Mouse (Mus musculus): ENCODE data around the gene Nbea.

The Nbea gene

DNA sequence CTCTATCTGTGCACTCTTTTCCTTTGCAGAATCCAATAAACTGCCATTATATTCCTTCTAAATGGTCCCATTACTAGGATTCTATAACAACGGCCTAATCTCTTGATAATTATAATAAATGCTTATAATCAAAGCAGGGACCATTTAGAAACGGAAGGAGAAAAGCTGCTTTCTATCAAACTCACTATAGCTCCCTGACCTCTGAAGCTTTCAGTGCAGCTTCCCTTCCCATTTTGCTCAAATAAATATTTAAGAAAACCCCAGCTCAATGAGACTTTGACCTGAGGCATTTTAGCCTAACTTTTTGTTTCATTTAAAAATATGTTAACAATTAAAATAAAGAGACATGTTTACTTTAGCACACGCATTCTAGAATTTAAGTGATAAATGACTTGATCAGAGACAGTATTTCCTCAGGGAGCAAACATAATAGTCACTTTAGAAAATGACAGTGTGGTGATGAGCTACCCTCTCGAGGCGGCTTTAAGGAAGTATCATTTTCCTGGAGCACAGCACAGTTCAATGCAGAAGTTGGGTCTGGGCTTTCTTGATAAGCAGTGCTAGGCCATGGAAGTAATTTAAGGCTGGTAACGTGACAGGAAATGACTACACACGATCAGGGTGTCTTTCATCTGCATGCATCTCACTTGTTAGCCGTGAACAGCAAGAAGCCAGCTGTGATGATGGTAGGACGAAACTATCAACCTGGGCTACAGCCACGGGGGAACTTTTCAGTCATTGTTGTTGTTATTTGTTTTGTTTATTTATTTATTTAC lies 354.8 kb downstream of the Nbea start:
- DNase-seq (ENCODE audit: low read depth), result no peak

GRCm38 (mm10) chr3:55824864-55825263 lies 358.6 kb downstream of the Nbea start:
- DNase-seq (ENCODE audit: low read depth), result no peak

DNA sequence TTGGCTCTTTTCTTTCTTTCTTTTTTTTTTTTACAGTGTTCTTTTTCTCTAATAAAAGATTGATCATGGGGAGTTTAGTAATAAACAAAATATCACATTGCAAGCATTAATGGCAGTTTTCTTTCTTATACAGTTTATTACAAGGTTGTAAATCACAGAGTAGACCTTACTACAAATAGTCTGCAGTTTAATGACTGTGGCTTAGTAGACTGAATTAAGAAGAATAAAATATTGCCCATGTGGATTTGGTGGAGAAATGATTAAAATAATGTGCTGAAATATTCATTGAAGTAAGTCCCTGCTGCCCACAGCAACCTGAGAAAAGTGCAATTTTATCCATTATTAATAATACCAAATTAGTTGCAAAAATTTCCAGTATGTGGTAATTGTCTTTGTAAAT lies 363.9 kb downstream of the Nbea start:
- no peak for DNase-seq (ENCODE audit: low read depth)

DNA sequence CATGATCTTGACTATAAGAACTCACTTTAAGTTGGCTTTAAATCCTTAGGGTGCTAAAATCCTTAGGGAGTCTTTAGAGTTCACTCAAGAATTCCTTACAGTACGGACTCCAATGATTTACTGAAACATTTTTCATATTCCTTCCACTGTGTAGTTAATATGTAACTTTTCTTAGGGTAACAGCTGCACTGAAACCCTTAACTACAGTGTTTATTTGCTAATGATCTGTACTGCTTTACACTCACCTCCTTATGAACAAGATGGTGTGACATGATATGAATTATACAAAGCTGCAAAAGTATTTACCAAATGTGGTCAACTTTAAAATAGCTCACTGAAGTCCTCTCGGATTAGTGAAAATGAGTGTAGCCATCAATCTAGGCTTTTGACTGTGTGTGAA lies 365.4 kb downstream of the Nbea start:
- DNase-seq (ENCODE audit: low read depth), result no peak

DNA sequence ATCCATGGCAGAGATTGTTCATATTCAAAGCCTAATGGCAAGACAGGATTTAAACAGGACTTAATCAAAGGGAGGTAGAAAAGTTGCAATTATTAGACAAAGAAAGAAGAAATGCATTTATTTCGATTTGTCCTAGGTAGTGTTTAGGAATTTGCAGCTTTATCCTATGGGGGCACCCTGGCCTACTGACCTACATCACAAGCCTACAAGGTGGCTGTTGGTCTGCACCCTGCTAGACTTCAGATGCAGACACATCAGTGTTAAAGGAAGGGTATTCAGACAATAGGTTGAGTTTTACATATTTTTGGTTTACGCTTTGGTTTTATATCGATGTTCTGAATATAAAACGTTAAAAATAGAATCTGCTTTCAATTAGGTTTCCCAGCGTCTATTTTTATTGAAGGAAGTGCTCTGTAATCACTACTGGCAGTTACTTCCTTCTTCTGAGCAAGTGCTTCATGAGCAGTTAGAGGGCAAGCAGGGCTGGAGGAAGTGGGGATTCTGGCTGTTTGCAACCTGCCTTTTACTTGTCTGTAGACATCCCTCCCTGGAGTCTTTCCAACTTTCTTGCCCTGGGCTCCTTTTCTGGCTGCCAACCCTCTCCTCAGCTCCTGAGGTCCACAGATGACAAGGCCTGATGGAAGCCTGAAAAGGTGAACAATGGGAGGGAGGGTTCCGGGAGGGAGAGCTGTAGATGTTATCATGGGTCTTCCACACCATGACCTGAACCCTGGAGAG lies 366.7 kb downstream of the Nbea start:
- DNase-seq (ENCODE audit: low read depth), result no peak

DNA sequence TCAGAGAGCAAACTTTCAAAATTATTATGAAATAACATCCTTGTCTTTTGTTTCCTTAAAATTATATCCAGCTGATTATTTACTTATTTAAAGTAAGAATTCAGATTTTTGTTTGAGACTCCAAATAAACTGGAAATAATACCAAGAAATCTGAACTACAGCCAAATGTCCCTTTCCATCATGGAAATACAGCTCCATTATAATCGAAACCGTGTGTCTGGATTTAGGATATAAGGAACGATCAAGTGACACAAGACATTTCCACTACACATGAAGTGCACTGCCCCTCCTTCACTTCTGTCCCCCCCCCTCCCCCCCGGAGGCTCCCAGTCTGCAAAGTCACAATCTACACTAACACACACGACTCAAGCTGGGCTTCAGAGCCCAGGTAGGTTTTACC lies 367.4 kb downstream of the Nbea start:
- no peak for DNase-seq (ENCODE audit: low read depth)

GRCm38 (mm10) chr3:55814993-55815625 lies 368.4 kb downstream of the Nbea start:
- DNase-seq (ENCODE audit: low read depth), result no peak

- no peak for DNase-seq (ENCODE audit: low read depth)
These were observed 388.7 kb downstream of the Nbea start for GRCm38 (mm10) chr3:55794768-55795167.

DNA sequence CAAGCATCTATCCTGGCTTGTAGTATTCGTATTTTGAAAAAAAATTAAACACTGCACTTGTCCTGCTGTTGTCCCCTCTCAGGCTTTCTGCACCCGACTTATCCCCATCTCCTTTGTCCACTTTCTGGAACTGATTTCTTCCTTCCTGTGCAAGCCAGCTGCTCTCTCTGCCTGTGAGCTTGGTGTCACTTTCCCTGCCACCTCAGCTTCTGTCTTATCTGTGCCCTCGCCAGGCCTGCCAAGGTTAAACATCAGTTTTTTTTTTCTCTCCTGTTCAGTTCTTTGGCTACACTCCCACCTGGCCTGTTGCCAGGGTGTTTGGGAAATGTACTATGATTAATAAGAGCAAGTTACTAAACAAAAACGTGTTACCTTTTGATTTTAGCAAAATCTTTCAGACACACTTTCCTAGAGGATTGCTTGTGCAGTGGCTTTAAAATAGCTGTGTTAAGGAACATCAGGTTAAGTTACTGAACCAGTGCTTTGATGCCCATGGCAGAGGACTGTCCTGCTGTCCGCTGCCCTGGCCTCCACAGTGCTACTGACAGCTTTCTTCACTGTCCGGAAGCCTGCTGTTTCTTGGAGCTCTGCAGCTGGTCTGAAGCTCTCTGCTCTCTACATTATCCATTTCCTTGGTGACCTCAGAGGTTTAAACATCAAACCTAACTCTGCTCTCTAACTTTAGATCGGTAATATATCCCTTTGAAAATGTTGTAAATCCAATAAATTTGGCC lies 389.5 kb downstream of the Nbea start:
- DNase-seq (ENCODE audit: low read depth), result no peak

DNA sequence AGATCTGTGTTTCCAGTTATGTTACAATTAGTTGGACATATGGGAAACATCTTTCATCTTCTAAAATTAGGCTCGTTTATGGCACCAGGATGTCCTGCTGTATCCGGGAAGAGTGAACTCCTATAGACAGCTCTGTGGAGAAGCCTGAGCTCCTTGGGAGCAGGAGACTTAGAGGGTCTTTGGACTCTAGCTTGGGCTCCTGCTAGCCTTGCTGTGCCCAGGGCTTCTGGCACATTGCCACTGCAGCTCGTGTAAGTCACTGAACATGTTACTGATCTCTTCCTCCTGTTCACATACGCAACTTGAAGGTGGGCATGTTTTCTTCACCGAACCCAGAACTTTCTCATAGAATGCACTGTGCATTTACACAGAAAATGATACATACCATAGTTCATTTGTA lies 391.2 kb downstream of the Nbea start:
- DNase-seq (ENCODE audit: low read depth), result no peak

DNA sequence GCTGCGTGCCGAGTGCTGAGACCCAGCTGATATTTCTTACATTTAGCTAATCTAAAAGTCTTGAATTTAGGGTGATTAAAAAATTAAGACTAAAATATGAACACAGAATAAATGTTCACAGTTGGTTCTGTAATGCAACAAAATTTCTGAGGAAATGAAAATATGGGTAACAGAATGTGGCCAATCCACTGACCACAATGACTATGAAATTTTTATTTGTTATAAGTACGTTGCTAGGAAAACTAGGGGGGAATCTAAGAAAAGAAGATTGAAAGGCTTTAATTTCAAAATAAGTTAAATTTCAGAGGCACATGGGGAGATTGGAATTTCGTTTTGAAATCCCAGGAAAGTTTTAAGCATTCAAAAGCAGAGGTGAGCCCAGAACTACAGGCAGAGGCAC lies 392.9 kb downstream of the Nbea start:
- no peak for DNase-seq (ENCODE audit: low read depth)

- no peak for DNase-seq (ENCODE audit: low read depth)
These were observed 393.6 kb downstream of the Nbea start for GRCm38 (mm10) chr3:55789856-55790255.

DNA sequence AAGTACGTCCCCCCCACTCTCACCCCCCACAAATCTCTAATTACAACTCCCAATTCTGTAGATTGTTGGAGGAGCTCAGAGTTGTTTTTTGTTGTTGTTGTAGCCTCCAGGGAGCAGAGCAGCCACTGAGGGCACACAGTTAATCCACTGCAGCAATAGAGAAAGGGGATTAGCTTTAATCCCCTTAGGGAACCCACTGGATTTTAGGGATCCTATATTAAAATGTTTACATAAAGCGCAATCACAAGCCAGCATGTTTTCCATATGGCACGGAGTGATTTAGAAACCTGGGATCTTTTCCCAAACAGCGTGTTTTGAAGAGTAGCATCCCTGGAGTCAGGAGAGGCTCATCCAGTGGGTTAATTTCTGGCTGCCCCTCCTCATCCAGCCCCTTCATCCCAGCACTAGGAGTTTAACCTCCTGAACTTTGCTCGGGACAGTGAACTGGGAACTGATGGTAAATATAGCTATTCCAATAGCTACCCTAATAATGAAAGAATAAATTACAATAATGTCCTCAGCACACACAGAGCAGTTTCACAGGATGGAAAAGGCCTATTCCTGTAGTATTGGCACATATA lies 394.8 kb downstream of the Nbea start:
- DNase-seq (ENCODE audit: low read depth), result no peak

DNA sequence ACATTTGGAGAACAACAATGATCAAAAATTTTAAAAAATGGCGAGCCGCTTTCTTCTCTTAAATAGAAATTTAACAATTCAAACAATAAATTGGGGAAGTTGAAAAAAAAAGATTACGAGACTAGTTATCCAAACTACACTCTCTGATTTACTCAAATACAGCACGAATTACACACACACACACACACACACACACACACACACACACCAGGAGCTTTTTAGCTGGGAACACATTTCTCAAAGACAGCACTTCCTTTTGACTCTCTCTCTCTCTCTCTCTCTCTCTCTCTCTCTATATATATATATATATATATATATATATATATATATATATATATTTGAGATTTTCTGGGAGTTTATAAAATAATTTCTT lies 395.3 kb downstream of the Nbea start:
- DNase-seq (ENCODE audit: low read depth), result no peak

- no peak for DNase-seq (ENCODE audit: low read depth)
These were observed 395.9 kb downstream of the Nbea start for GRCm38 (mm10) chr3:55787487-55788213.

DNA sequence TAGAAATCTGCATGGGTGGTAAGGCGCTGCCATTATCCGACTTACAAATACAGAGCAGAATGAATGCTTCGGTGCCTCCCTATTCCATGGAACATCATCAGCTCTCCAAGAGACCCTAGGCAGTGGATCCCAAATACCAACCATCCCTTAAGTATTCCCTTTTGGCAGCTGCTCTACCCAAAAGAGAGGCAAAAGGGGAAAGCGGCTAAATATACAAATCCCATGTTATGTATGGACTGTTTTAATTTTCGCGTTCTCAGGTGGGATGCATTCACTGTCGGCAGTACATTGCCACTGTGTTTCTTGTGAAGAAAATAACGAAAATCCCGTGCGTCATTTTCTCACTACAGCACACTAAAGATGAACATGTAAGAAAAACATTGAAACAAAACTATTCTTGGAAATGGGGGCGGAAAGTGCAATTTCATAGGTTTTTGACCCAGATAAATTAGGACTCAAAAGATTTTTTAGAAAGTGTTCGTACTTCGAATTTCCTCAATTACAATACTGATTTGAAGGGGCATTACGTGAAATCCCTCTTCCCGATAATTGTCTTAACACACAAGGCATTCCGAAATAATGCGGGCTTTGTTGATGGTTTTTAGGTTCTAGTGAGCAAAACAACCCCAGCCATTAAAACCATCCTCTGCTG lies 396.5 kb downstream of the Nbea start:
- DNase-seq (ENCODE audit: low read depth), result no peak

DNA sequence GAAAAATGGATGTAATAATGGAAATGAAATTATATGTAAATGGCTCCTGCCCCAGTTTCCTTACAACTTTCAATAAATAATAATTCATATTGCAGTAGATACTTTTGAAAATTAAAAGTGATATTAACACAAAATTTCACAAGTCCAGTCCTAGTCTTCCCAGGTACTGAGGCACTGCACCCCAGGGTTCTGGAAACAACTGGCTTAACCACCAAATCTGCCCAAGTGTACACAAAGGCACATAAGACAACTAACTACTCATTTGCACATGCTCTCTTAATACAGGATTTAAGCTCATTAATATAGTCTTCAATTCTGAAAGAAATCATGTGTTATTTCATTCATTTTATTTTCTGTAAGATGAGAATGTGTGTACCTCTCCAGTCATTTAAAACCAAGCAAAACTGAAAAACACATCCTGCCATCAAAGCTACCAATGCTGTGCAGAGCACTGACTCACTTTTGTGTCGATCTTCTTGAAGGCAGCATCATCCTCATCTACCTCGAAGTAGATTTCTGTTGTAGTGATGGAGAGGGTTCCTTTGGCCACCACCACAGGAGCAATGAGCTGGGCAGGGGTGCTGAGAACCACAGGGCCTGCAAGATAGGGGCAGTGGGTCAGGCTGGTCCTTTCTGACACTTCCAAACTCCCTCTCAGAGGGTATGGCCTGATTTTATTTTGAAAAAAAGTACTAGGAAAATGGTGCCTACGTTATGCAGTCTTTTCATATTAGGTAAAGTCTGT lies 397.3 kb downstream of the Nbea start:
- DNase-seq (ENCODE audit: low read depth), result no peak

DNA sequence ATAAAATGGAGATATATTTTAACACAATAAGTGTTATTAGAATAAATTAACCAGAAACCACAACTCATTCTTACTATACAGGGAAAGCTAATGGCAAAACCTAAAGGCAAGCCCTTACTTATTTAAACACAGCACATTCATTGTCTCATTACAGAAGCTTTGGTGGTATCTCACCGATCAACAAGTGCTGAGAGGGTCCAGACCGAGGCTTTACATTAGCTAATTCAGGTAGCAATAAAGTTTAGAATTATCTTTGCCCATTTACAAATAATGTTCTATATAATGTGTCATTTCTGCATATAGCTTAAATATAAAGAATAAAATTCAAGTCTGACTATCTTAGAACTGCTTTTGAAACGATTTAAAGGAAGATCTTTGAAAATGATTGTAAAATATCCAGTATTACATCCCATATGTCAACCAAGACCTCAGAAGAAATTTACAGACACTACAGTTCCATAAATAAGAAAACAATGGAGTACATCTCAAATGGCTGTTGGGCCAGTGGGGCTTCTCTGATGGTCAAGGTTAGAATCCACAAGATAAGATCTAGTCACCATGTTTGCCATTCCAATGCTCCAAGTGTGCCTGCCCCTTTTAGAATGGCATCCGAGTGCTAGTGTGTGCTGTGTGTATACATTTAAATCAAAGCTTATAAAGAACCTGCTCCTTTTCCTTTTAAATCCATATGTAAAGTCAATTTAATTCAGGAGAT lies 398.1 kb downstream of the Nbea start:
- DNase-seq (ENCODE audit: low read depth), result no peak

DNA sequence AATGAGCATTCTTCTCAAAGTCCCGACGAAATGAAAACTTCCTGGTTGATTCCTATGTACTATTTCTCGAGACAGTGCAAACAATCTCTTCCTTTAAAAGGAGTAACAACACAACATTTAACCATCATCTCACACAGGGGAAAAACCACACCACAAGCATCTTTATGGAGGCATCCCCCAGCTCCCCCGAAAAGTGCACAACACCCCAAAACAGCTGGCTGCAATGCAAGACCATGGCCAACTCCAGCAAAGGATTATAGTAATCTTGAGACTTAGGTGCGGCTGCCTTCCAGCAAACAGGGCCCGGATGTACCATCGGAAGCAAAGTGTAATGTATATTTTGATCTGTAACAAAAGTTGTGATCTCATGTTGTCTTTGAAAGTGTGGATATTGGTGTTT lies 399.4 kb downstream of the Nbea start:
- no peak for DNase-seq (ENCODE audit: low read depth)

Measured in fibroblast of lung, adult 2 months (primary cell).